Mouse (Mus musculus): ENCODE measurements at regions not wholly inside any gene's neighbourhood (a gene's known extent, or its start where the extent isn't known, plus 50 kb on each side); places are given as distances from the start of the nearest gene placed in this dataset.

DNA sequence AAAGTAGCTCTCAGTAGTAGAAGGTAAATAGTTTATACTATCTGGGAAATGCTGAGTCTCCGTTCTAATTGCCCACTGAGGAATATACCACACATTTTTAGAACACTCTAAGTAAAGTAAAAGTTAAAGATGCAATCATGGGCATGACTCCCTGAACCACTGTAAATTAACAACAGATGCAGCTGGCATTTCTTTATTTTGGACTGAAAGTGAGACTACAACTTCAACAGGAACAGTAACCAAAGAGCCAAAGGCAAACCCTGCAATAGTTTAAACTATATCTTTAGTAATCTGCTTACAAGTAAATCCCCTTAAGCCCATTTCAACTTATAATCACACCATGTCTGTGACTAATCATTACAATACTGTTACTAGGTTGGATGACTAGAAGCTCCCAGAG, 1725.0 kb upstream of the Nudt12 start:
- no peak overlapping the region for H3K4me3 ChIP-seq (replicated peaks; ENCODE audit: insufficient read depth, low read depth, low read length)
- H3K4me1 ChIP-seq (ENCODE audit: control insufficient read depth, insufficient read depth, low read length): no peaks in the 10 kb centered on the region
- 85% methylated on average over 1 of the region's 1 CpGs for WGBS
- DNase-seq: no peak
- no peak for TF ChIP-seq CTCF (IDR thresholded peaks at IDR 0.05; ENCODE audit: borderline replicate concordance, insufficient read depth, low read depth, low read length)
- TF ChIP-seq POLR2A (IDR thresholded peaks at IDR 0.05; ENCODE audit: borderline replicate concordance, insufficient read depth, low read length): no peak
- H3K27ac ChIP-seq (ENCODE audit: insufficient read depth, low read length): no peak overlapping the region
- H3K27me3 ChIP-seq (ENCODE audit: control insufficient read depth, insufficient read depth, low read length): no peaks in the 10 kb centered on the region

DNA sequence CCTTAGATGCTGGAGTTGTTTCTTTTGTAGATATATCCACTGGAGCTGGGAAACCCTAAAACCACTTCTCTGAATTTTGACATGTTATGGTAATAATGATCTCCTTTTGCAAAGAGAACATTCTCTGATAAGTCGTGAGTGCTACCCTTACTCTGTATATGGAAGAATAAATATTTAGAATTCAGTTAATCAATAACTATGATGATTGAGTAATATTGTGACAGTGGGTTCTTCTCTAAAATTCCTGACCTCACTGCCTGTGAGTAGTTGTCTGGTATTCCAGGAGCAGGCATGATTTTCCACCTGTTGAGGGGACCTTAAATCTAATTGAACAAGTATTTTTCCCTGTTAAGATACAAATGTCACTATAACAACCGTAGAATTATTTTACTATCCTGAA, 1707.0 kb upstream of the Nudt12 start:
- Histone ChIP-seq H3K27ac (ENCODE audit: insufficient read depth, low read length) (no peak overlapping the region), H3K4me3 (replicated peaks; ENCODE audit: insufficient read depth, low read depth, low read length) (no peak overlapping the region), H3K4me1 (ENCODE audit: control insufficient read depth, insufficient read depth, low read length) (no peaks in the 10 kb centered on the region), H3K27me3 (ENCODE audit: control insufficient read depth, insufficient read depth, low read length) (no peaks in the 10 kb centered on the region)
- WGBS: 94% methylated on average over 2 of the region's 2 CpGs
- TF ChIP-seq CTCF (IDR thresholded peaks at IDR 0.05; ENCODE audit: borderline replicate concordance, insufficient read depth, low read depth, low read length): no peak
- no peak for TF ChIP-seq POLR2A (IDR thresholded peaks at IDR 0.05; ENCODE audit: borderline replicate concordance, insufficient read depth, low read length)
- DNase-seq: no peak

DNA sequence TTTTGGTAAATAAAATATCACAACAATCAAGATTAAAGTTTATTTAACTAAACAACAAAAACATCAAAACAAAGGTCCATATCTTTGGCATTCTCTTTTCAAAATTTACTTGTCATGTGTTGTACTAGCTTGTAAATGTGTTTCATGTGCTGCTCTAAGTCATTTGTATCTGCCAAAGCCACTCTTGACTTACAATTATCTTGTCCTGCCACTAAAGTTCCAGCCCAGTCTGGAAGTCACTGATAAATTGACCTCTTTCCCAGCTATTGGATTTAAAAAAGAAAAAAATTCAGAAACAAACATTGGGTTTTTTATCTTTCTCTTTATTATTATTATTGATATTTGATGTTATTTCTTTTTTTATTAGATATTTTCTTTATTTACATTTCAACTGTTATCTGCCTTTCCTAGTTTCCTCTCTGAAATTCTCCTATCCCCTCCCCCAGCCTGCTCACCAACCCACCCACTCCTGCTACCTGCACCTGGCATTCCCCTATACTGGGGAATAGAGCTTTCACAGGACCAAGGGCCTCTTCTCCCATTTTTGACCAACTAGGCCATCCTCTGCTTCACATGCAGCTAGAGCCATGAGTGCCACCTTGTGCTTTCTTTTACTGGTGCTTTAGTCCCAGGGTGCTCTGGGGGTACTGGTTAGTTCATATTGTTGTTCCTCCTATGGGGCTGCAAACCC, 1704.9 kb upstream of the Nudt12 start:
- DNase-seq: no peak
- Histone ChIP-seq H3K27ac (ENCODE audit: insufficient read depth, low read length) (no peak overlapping the region), H3K4me3 (replicated peaks; ENCODE audit: insufficient read depth, low read depth, low read length) (no peak overlapping the region), H3K27me3 (ENCODE audit: control insufficient read depth, insufficient read depth, low read length) (no peaks in the 10 kb centered on the region), H3K4me1 (ENCODE audit: control insufficient read depth, insufficient read depth, low read length) (no peaks in the 10 kb centered on the region)
- TF ChIP-seq POLR2A (IDR thresholded peaks at IDR 0.05; ENCODE audit: borderline replicate concordance, insufficient read depth, low read length) (no peak), CTCF (IDR thresholded peaks at IDR 0.05; ENCODE audit: borderline replicate concordance, insufficient read depth, low read depth, low read length) (no peak)

DNA sequence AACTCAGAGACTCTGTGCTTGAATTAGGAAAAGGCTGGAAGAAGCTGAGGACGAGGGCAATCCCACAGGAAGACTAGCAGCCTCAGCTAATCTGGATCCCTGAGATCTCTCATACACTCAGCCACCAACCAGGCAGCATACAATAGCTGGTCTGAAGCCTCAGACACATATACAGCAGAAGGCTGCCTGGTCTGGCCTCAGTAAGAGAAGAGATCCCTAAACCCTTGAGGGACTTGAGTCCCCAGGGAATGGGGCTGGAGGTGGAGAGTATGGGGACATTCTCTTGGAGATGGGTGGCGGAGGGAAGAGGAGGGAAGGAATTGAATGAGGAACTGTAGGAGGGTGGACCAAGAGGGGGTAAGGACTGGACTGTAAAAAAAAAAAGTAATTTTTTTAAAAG, 1704.3 kb upstream of the Nudt12 start:
- Histone ChIP-seq H3K4me1 (ENCODE audit: control insufficient read depth, insufficient read depth, low read length) (no peaks in the 10 kb centered on the region), H3K4me3 (replicated peaks; ENCODE audit: insufficient read depth, low read depth, low read length) (no peak overlapping the region), H3K27me3 (ENCODE audit: control insufficient read depth, insufficient read depth, low read length) (no peaks in the 10 kb centered on the region), H3K27ac (ENCODE audit: insufficient read depth, low read length) (no peak overlapping the region)
- WGBS: 84% methylated on average over 2 of the region's 2 CpGs
- TF ChIP-seq CTCF (IDR thresholded peaks at IDR 0.05; ENCODE audit: borderline replicate concordance, insufficient read depth, low read depth, low read length): no peak
- DNase-seq: no peak

Data from cerebellum, adult 2 months (tissue).